13 mouse cellular contexts compared by ENCODE assay signal in genomic region chr6:91762051-91762742, GRCm38 (mm10).
DNase-seq lines count a peak whose midpoint lies in the region; ATAC-seq and TF ChIP-seq lines count a peak whose summit lies in the region.
"Had no signal": no experiment of that assay in that cellular context is flagged by ENCODE, and none has a peak within 500 bp of the region (broad histone marks: within the 10 kb centered on the region; RNA-seq: fewer than 3 reads in every experiment).

No protein-coding gene starts in this region.

- H3K27me3 ChIP-seq in cerebellum, adult 2 months (ENCODE audit: control insufficient read depth, insufficient read depth, low read length), result no peaks in the 10 kb centered on the region
- no peaks in the 10 kb centered on the region for H3K27me3 ChIP-seq in stomach, postnatal 0 days (ENCODE audit: control insufficient read depth, insufficient read depth, low read length)
- H3K27me3 ChIP-seq: embryonic facial prominence, embryonic 12.5 days had no signal

- peaks cover 9% of the 10 kb centered on the region for H3K36me3 ChIP-seq in stomach, postnatal 0 days (ENCODE audit: control insufficient read depth, insufficient read depth, low read length)

- no peaks in the 10 kb centered on the region for H3K9me3 ChIP-seq in stomach, postnatal 0 days (ENCODE audit: control insufficient read depth, low read length)
- H3K9me3 ChIP-seq: embryonic facial prominence, embryonic 12.5 days had no signal

- ATAC-seq in stomach, postnatal 0 days (ENCODE audit: low FRiP score, low TSS enrichment), result no peak
- ATAC-seq: forebrain, embryonic 14.5 days; midbrain, embryonic 16.5 days had no signal

- H3K4me2 ChIP-seq in stomach, postnatal 0 days (replicated peaks; ENCODE audit: low read depth), result no peak overlapping the region
- H3K4me2 ChIP-seq: embryonic facial prominence, embryonic 12.5 days had no signal

- 84% methylated on average over 9 of the region's 9 CpGs for WGBS in cerebellum, adult 2 months
- WGBS in stomach, postnatal 0 days, result 76% methylated on average over 9 of the region's 9 CpGs

- no peak for TF ChIP-seq EP300 in stomach, postnatal 0 days (optimal IDR thresholded peaks at IDR 0.05)

- DNase-seq in cerebellum, adult 2 months, result no peak
- DNase-seq in cerebellum, adult 8-10 months, result no peak
- DNase-seq in kidney, adult 9 months, result peak; percentile 11
- no peak for DNase-seq in kidney, postnatal 10 days
- DNase-seq in retina, embryonic 14.5 days (ENCODE audit: low spot score), result peak; percentile 22
- no peak for DNase-seq in retina, postnatal 1 day
- no peak for DNase-seq in stomach, postnatal 0 days (ENCODE audit: low spot score)
- DNase-seq in spleen, postnatal 14 days (ENCODE audit: low spot score in 2 of 2), result no peak
- DNase-seq: kidney, postnatal 14 days; spleen, adult 18-20 months had no signal

- no peak overlapping the region for H3K9ac ChIP-seq in stomach, postnatal 0 days (ENCODE audit: low read length)
- H3K9ac ChIP-seq: embryonic facial prominence, embryonic 12.5 days had no signal

- no peak overlapping the region for H3K27ac ChIP-seq in cerebellum, adult 2 months (ENCODE audit: insufficient read depth, low read length)
- no peak overlapping the region for H3K27ac ChIP-seq in stomach, postnatal 0 days (replicated peaks)
- H3K27ac ChIP-seq: embryonic facial prominence, embryonic 12.5 days had no signal

- TF ChIP-seq POLR2A in cerebellum, adult 2 months (IDR thresholded peaks at IDR 0.05; ENCODE audit: borderline replicate concordance, insufficient read depth, low read length), result no peak

- H3K4me1 ChIP-seq in cerebellum, adult 2 months (ENCODE audit: control insufficient read depth, insufficient read depth, low read length), result no peaks in the 10 kb centered on the region
- no peaks in the 10 kb centered on the region for H3K4me1 ChIP-seq in stomach, postnatal 0 days (replicated peaks; ENCODE audit: control insufficient read depth, insufficient read depth)
- H3K4me1 ChIP-seq: embryonic facial prominence, embryonic 12.5 days had no signal

- no peak overlapping the region for H3K4me3 ChIP-seq in cerebellum, adult 2 months (replicated peaks; ENCODE audit: insufficient read depth, low read depth, low read length)
- H3K4me3 ChIP-seq in stomach, postnatal 0 days (ENCODE audit: low read depth, low read length), result no peak overlapping the region
- H3K4me3 ChIP-seq: embryonic facial prominence, embryonic 12.5 days had no signal

- peak; percentile 27; the same call in 1 of the 2 replicates for TF ChIP-seq CTCF in cerebellum, adult 2 months (IDR thresholded peaks at IDR 0.05; ENCODE audit: borderline replicate concordance, insufficient read depth, low read depth, low read length)
- TF ChIP-seq CTCF in stomach, postnatal 0 days (IDR thresholded peaks at IDR 0.05; ENCODE audit: low read depth), result peak; percentile 51; the same call in 1 of the 2 replicates

Comparison
In these comparisons a context has a peak if more than half of its experiments do, and no peak if none do; other contexts are left out.
1. DNase-seq: peak in kidney, adult 9 months (single experiment) and retina, embryonic 14.5 days (single experiment); none in cerebellum, adult 2 months (0 of 2), cerebellum, adult 8-10 months (single experiment), kidney, postnatal 10 days (single experiment), retina, postnatal 1 day (single experiment), stomach, postnatal 0 days (single experiment) and spleen, postnatal 14 days (0 of 2).